Comparison of ENCODE assay signal across 17 mouse cellular contexts in genomic region chr16:90792500-90792899, GRCm38 (mm10). TPM values are rescaled to one million over a fixed set of nuclear protein-coding genes. Genes with fewer than 3 reads are reported as not detected.
A peak's percentile ranks its signal among the peaks of the same experiment; 100 is the strongest.
DNase-seq lines count a peak whose midpoint lies in the region; ATAC-seq and TF ChIP-seq lines count a peak whose summit lies in the region.
"Had no signal": no experiment of that assay in that cellular context is flagged by ENCODE, and none has a peak within 500 bp of the region (broad histone marks: within the 10 kb centered on the region; RNA-seq: fewer than 3 reads in every experiment).

No protein-coding gene starts in this region.

- H3K27me3 ChIP-seq in hindbrain, postnatal 0 days (ENCODE audit: insufficient read depth, low read length): no peaks in the 10 kb centered on the region
- H3K27me3 ChIP-seq: embryonic facial prominence, embryonic 15.5 days; forebrain, embryonic 12.5 days; limb, embryonic 13.5 days had no signal

- no peaks in the 10 kb centered on the region for H3K4me1 ChIP-seq in hindbrain, postnatal 0 days (ENCODE audit: insufficient read depth, low read length)
- H3K4me1 ChIP-seq: embryonic facial prominence, embryonic 15.5 days; forebrain, embryonic 12.5 days; limb, embryonic 13.5 days had no signal

- WGBS in hindbrain, postnatal 0 days: 83% methylated on average over 3 of the region's 3 CpGs

- H3K27ac ChIP-seq in hindbrain, postnatal 0 days: no peak overlapping the region
- H3K27ac ChIP-seq: embryonic facial prominence, embryonic 15.5 days; forebrain, embryonic 12.5 days; left cerebral cortex, adult 2 months; limb, embryonic 13.5 days had no signal

- intact Hi-C loops in left cerebral cortex, postnatal 4 days (cut with DNase I): loop anchor here (5.0 kb wide), 1 partner anchor 235 kb away; no protein-coding TSS in a partner anchor
- intact Hi-C loops in left cerebral cortex, postnatal 25 days (cut with DNase I): no loop called here

- no peak overlapping the region for H3K9ac ChIP-seq in hindbrain, postnatal 0 days (replicated peaks; ENCODE audit: low read length)
- H3K9ac ChIP-seq: embryonic facial prominence, embryonic 15.5 days; forebrain, embryonic 12.5 days; limb, embryonic 13.5 days had no signal

- no peak for ATAC-seq in hindbrain, postnatal 0 days
- ATAC-seq: hindbrain, embryonic 16.5 days; midbrain, embryonic 16.5 days had no signal

- no peaks in the 10 kb centered on the region for H3K9me3 ChIP-seq in hindbrain, postnatal 0 days (ENCODE audit: low read length)
- H3K9me3 ChIP-seq: embryonic facial prominence, embryonic 15.5 days; forebrain, embryonic 12.5 days; limb, embryonic 13.5 days had no signal

- peak; percentile 72 for DNase-seq in adrenal gland, postnatal 14 days
- no peak for DNase-seq in adrenal gland, adult 18-20 months (ENCODE audit: low spot score in 2 of 2)
- peak; percentile 25 for DNase-seq in gastrocnemius, postnatal 10 days
- no peak for DNase-seq in gastrocnemius, postnatal 25 days
- peak; percentile 47 for DNase-seq in left cerebral cortex, postnatal 4 days
- DNase-seq in left cerebral cortex, postnatal 25 days (ENCODE audit: low spot score in 2 of 2): no peak
- peak; percentile 73 to 78 for DNase-seq in kidney, postnatal 36 days
- no peak for DNase-seq in hindbrain, postnatal 0 days (ENCODE audit: low spot score)
- DNase-seq: thymus, postnatal 14 days had no signal

- H3K36me3 ChIP-seq in hindbrain, postnatal 0 days (ENCODE audit: insufficient read depth, low read length): peaks cover 67% of the 10 kb centered on the region

- TF ChIP-seq CTCF in hindbrain, postnatal 0 days (IDR thresholded peaks at IDR 0.05; ENCODE audit: low read depth): no peak

- no peak overlapping the region for H3K4me3 ChIP-seq in hindbrain, postnatal 0 days (ENCODE audit: low read length)
- H3K4me3 ChIP-seq: embryonic facial prominence, embryonic 15.5 days; forebrain, embryonic 12.5 days; left cerebral cortex, adult 2 months; limb, embryonic 13.5 days had no signal

- no peak overlapping the region for H3K4me2 ChIP-seq in hindbrain, postnatal 0 days (ENCODE audit: low read depth, low read length)
- H3K4me2 ChIP-seq: embryonic facial prominence, embryonic 15.5 days; forebrain, embryonic 12.5 days; heart, embryonic 11.5 days; limb, embryonic 13.5 days had no signal

RNA-seq across cellular contexts. Expression of gene Urb1, which starts 17.7 kb away (rescaled TPM):
- 16.4 and 17.0 TPM in 2 replicates for total RNA-seq in adrenal gland, postnatal 14 days (2021)
- 10 to 100 TPM; 17.6 to 18.2 TPM for total RNA-seq in adrenal gland, adult 18-20 months (2021)
- total RNA-seq in gastrocnemius, postnatal 10 days (2021): 1 to 10 TPM; 5.0 to 5.7 TPM
- 1 to 10 TPM; 3.5 to 4.5 TPM for total RNA-seq in gastrocnemius, postnatal 25 days (2021)
- total RNA-seq in left cerebral cortex, postnatal 4 days (2021): 10 to 100 TPM; 15.9 to 18.5 TPM
- total RNA-seq in left cerebral cortex, postnatal 25 days (2021): 10 to 100 TPM; 13.7 to 14.4 TPM
- 14.5 and 17.6 TPM in 2 replicates for total RNA-seq in hindbrain, postnatal 0 days (2014; rRNA removed)
- polyA plus RNA-seq in hindbrain, postnatal 0 days (2015; fragmentation: Nextera tagmentation; extraction: Ambion mirVana): 4.0 and 4.5 TPM in 2 replicates

RNA-seq across cellular contexts. Expression of gene Eva1c, which starts 34.0 kb away (rescaled TPM):
- 4.1 and 4.3 TPM in 2 replicates for total RNA-seq in adrenal gland, postnatal 14 days (2021)
- total RNA-seq in adrenal gland, adult 18-20 months (2021): 1 to 10 TPM; 5.2 to 8.2 TPM
- under 1 TPM; 0.56 to 0.59 TPM for total RNA-seq in gastrocnemius, postnatal 10 days (2021)
- total RNA-seq in gastrocnemius, postnatal 25 days (2021): under 1 TPM in 1 of 2 experiments, not detected in 1; 0.24 TPM
- total RNA-seq in left cerebral cortex, postnatal 4 days (2021): 1 to 10 TPM in 1 of 2 experiments, under 1 TPM in 1; 0.96 to 1.4 TPM
- total RNA-seq in left cerebral cortex, postnatal 25 days (2021): 1 to 10 TPM; 1.6 to 1.8 TPM
- total RNA-seq in hindbrain, postnatal 0 days (2014; rRNA removed): 2.3 and 9.4 TPM in 2 replicates
- polyA plus RNA-seq in hindbrain, postnatal 0 days (2015; fragmentation: Nextera tagmentation; extraction: Ambion mirVana): 3.9 and 4.0 TPM in 2 replicates
- total RNA-seq: megakaryocyte, adult 5-6 weeks had no signal

RNA-seq across cellular contexts. Expression of gene Mrap, which starts 54.5 kb away (rescaled TPM):
- total RNA-seq in adrenal gland, postnatal 14 days (2021): 497 and 542 TPM in 2 replicates
- 1,000 to 10,000 TPM in 1 of 2 experiments, 100 to 1,000 TPM in 1; 510 to 1,113 TPM for total RNA-seq in adrenal gland, adult 18-20 months (2021)
- total RNA-seq in gastrocnemius, postnatal 10 days (2021): 1 to 10 TPM in 1 of 2 experiments, under 1 TPM in 1; 0.97 to 2.8 TPM
- 1 to 10 TPM in 1 of 2 experiments, under 1 TPM in 1; 0.69 to 5.3 TPM for total RNA-seq in gastrocnemius, postnatal 25 days (2021)
- not detected for total RNA-seq in left cerebral cortex, postnatal 4 days (2021)
- total RNA-seq in left cerebral cortex, postnatal 25 days (2021): under 1 TPM in 1 of 2 experiments, not detected in 1; 0.87 TPM
- 1.4 and 2.9 TPM in 2 replicates for total RNA-seq in hindbrain, postnatal 0 days (2014; rRNA removed)
- polyA plus RNA-seq in hindbrain, postnatal 0 days (2015; fragmentation: Nextera tagmentation; extraction: Ambion mirVana): 1.3 and 1.6 TPM in 2 replicates
- total RNA-seq: megakaryocyte, adult 5-6 weeks had no signal
- polyA plus RNA-seq: forebrain, embryonic 12.5 days; limb, embryonic 13.5 days had no signal

Comparison
In these comparisons a context has a peak if more than half of its experiments do, and no peak if none do; other contexts are left out.
1. DNase-seq: peak in adrenal gland, postnatal 14 days (single experiment), gastrocnemius, postnatal 10 days (single experiment), left cerebral cortex, postnatal 4 days (single experiment) and kidney, postnatal 36 days (2 of 2); none in adrenal gland, adult 18-20 months (0 of 2), gastrocnemius, postnatal 25 days (single experiment), left cerebral cortex, postnatal 25 days (0 of 2) and hindbrain, postnatal 0 days (single experiment).
2. RNA of gene Mrap, which starts 54.5 kb away (total RNA-seq): 510 to 1,113 TPM in adrenal gland, adult 18-20 months and 497 to 542 TPM in adrenal gland, postnatal 14 days; 0.69 to 5.3 TPM in gastrocnemius, postnatal 25 days, 0.97 to 2.8 TPM in gastrocnemius, postnatal 10 days, 1.4 to 2.9 TPM in hindbrain, postnatal 0 days, 0.87 TPM in left cerebral cortex, postnatal 25 days and not detected in left cerebral cortex, postnatal 4 days; every median in the first group is over 10 times any median in the second.